Mouse (Mus musculus): ENCODE results near the gene Sox30.
A peak's percentile ranks its signal among the peaks of the same experiment; 100 is the strongest.

The Sox30 gene

GRCm38 (mm10) chr11:45976061-45976460, 4.0 kb upstream of the Sox30 start:
- Histone ChIP-seq H3K4me3 (replicated peaks; ENCODE audit: low read length) (no peak overlapping the region), H3K36me3 (ENCODE audit: insufficient read depth, low read length) (no peaks in the 10 kb centered on the region), H3K4me1 (replicated peaks; ENCODE audit: low read depth, low read length) (peaks cover 29% of the 10 kb centered on the region), H3K27me3 (ENCODE audit: insufficient read depth, low read length) (peaks cover 28% of the 10 kb centered on the region), H3K9me3 (ENCODE audit: low read length) (no peaks in the 10 kb centered on the region)
- TF ChIP-seq NANOG (IDR thresholded peaks at IDR 0.05; ENCODE audit: borderline replicate concordance, low read length) (no peak), POU5F1 (IDR thresholded peaks at IDR 0.05; ENCODE audit: borderline replicate concordance, low read length) (no peak), CTCF (conservative IDR thresholded peaks at IDR 0.05; ENCODE audit: low read length) (no peak)

DNA sequence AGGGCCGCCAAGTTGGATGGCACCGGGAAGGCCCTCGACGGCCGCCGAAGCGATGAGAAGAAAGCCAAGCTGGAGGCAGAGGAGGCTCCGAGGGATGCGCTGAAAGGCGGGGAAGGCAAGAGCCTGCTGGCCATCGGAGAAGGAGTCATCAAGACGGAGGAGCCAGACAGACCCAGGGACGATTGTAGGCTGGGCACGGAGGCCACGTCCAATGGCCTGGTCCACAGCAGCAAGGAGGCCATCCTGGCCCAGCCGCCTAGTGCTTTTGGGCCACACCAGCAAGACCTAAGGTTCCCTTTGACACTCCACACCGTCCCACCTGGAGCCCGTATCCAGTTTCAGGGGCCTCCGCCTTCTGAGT, 763 bp downstream of the Sox30 start:
- Histone ChIP-seq H3K9me3 (ENCODE audit: low read length) (no peaks in the 10 kb centered on the region), H3K4me1 (replicated peaks; ENCODE audit: low read depth, low read length) (peaks cover 32% of the 10 kb centered on the region), H3K4me3 (replicated peaks; ENCODE audit: low read length) (peak overlapping the region; percentile 72), H3K36me3 (ENCODE audit: insufficient read depth, low read length) (no peaks in the 10 kb centered on the region), H3K27me3 (ENCODE audit: insufficient read depth, low read length) (peaks cover 26% of the 10 kb centered on the region)
- TF ChIP-seq CTCF (conservative IDR thresholded peaks at IDR 0.05; ENCODE audit: low read length) = no peak
- peak; percentile 31; the same call in 1 of the 2 replicates for TF ChIP-seq POU5F1 (IDR thresholded peaks at IDR 0.05; ENCODE audit: borderline replicate concordance, low read length)

DNA sequence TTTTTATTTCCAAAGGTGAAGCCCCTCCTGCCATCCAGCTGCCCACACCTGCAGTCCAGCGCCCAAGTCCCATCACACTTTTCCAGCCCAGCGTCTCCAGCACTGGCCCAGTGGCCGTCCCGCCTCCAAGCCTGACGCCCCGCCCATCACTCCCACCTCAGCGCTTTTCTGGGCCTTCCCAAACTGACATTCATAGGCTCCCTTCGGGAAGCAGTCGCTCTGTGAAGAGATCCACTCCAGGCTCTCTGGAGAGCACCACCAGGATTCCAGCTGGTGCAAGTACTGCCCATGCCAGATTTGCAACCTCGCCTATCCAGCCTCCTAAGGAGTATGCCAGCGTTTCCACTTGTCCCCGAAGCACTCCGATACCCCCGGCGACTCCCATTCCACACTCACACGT, 11.5 kb downstream of the Sox30 start:
- Histone ChIP-seq H3K36me3 (ENCODE audit: insufficient read depth, low read length) (no peaks in the 10 kb centered on the region), H3K27me3 (ENCODE audit: insufficient read depth, low read length) (peaks cover 8% of the 10 kb centered on the region), H3K4me3 (replicated peaks; ENCODE audit: low read length) (peak overlapping the region; percentile 71), H3K9me3 (ENCODE audit: low read length) (no peaks in the 10 kb centered on the region), H3K4me1 (replicated peaks; ENCODE audit: low read depth, low read length) (peaks cover 19% of the 10 kb centered on the region)
- TF ChIP-seq NANOG (IDR thresholded peaks at IDR 0.05; ENCODE audit: borderline replicate concordance, low read length) (no peak), CTCF (conservative IDR thresholded peaks at IDR 0.05; ENCODE audit: low read length) (no peak), POU5F1 (IDR thresholded peaks at IDR 0.05; ENCODE audit: borderline replicate concordance, low read length) (no peak)

DNA sequence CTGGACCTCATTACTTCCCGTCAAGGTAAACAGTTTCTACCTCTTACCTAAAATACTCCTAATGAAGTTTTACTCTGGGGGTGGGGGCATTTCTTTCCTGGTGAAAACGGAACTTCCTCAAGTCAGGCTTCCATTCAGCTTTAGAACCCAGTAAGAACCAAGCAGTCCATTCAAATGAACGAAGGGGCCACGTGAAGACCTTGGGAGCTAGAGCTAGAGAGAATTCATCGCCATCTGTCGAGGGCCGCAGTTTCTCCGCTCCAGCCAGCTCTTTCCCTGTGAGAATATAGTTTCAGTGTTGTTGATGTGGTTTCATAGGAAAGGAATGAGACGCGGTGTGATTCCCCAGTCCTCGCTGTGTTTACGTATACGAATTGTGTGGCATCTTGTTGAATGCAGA, 12.0 kb downstream of the Sox30 start:
- no peaks in the 10 kb centered on the region for H3K36me3 ChIP-seq (ENCODE audit: insufficient read depth, low read length)

GRCm38 (mm10) chr11:46016061-46016460, 36.0 kb downstream of the Sox30 start:
- Histone ChIP-seq H3K4me3 (replicated peaks; ENCODE audit: low read length) (no peak overlapping the region), H3K36me3 (ENCODE audit: insufficient read depth, low read length) (no peaks in the 10 kb centered on the region), H3K27me3 (ENCODE audit: insufficient read depth, low read length) (no peaks in the 10 kb centered on the region), H3K9me3 (ENCODE audit: low read length) (peaks cover 28% of the 10 kb centered on the region), H3K4me1 (replicated peaks; ENCODE audit: low read depth, low read length) (peaks cover 18% of the 10 kb centered on the region)
- TF ChIP-seq CTCF (conservative IDR thresholded peaks at IDR 0.05; ENCODE audit: low read length) (peak; percentile 33), NANOG (IDR thresholded peaks at IDR 0.05; ENCODE audit: borderline replicate concordance, low read length) (no peak), POU5F1 (IDR thresholded peaks at IDR 0.05; ENCODE audit: borderline replicate concordance, low read length) (no peak)

More for the DNA sequence above, 12.0 kb downstream of the Sox30 start:
- Histone ChIP-seq H3K27me3 (ENCODE audit: insufficient read depth, low read length) (peaks cover 8% of the 10 kb centered on the region), H3K4me1 (replicated peaks; ENCODE audit: low read depth, low read length) (peaks cover 19% of the 10 kb centered on the region), H3K4me3 (replicated peaks; ENCODE audit: low read length) (peak overlapping the region; percentile 71), H3K9me3 (ENCODE audit: low read length) (no peaks in the 10 kb centered on the region)
- no peak for TF ChIP-seq POU5F1 (IDR thresholded peaks at IDR 0.05; ENCODE audit: borderline replicate concordance, low read length)
- no peak for TF ChIP-seq CTCF (conservative IDR thresholded peaks at IDR 0.05; ENCODE audit: low read length)
- no peak for TF ChIP-seq NANOG (IDR thresholded peaks at IDR 0.05; ENCODE audit: borderline replicate concordance, low read length)

- Histone ChIP-seq H3K36me3 (ENCODE audit: insufficient read depth, low read length) (no peaks in the 10 kb centered on the region), H3K4me3 (replicated peaks; ENCODE audit: low read length) (no peak overlapping the region), H3K27me3 (ENCODE audit: insufficient read depth, low read length) (peaks cover 6% of the 10 kb centered on the region; the same call in 1 of the 2 replicates), H3K9me3 (ENCODE audit: low read length) (peaks cover 14% of the 10 kb centered on the region), H3K4me1 (replicated peaks; ENCODE audit: low read depth, low read length) (peaks cover 22% of the 10 kb centered on the region)
- TF ChIP-seq CTCF (conservative IDR thresholded peaks at IDR 0.05; ENCODE audit: low read length) (no peak), NANOG (IDR thresholded peaks at IDR 0.05; ENCODE audit: borderline replicate concordance, low read length) (peak; percentile 80)
Measured at GRCm38 (mm10) chr11:46020246-46020645, 40.1 kb downstream of the Sox30 start.

DNA sequence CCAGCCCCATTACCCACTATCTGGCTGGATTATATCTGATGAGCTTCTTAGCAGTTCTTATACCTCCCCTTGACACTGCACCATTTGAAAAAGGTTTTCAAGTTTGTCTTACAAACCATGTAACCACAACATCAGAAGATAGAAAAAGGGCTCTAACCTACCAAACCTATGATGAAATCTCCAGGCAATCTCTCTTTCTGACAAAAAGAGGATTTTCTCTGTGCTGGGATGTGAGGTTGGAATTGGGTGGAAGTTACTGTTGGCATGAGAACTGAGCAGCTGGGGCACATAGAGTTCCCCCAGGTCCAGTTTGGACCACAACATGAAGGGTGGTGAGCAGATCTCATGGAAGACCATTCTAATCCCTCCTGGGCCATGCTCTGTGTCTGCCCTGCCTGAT, 41.7 kb downstream of the Sox30 start:
- peaks cover 6% of the 10 kb centered on the region; the same call in 1 of the 2 replicates for H3K27me3 ChIP-seq (ENCODE audit: insufficient read depth, low read length)
- H3K9me3 ChIP-seq (ENCODE audit: low read length) = no peaks in the 10 kb centered on the region
- H3K4me3 ChIP-seq (replicated peaks; ENCODE audit: low read length) = no peak overlapping the region
- H3K4me1 ChIP-seq (replicated peaks; ENCODE audit: low read depth, low read length) = peaks cover 24% of the 10 kb centered on the region
- H3K36me3 ChIP-seq (ENCODE audit: insufficient read depth, low read length) = no peaks in the 10 kb centered on the region
- TF ChIP-seq CTCF (conservative IDR thresholded peaks at IDR 0.05; ENCODE audit: low read length) (no peak), POU5F1 (IDR thresholded peaks at IDR 0.05; ENCODE audit: borderline replicate concordance, low read length) (no peak), NANOG (IDR thresholded peaks at IDR 0.05; ENCODE audit: borderline replicate concordance, low read length) (no peak)

DNA sequence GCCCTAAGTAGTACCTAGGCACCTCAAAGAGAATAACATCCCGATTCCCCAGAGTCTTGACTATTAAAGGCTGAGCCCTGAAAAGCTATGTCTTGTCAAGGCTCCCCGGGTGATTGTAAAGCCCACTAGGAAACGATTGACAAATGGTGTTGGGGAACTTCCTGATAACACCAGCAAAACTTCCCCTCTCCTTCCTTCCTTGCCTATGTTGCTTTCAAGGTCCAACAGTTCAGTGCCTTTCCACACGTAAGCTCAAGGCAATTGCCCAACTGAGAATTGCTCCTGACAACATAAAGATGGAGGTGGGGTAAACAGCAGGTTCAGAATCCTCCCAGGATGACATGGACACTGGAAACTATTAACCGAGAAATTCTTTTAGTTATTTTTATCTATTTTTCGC, 42.9 kb downstream of the Sox30 start:
- H3K27me3 ChIP-seq (ENCODE audit: insufficient read depth, low read length) = peaks cover 9% of the 10 kb centered on the region; the same call in 1 of the 2 replicates
- no peaks in the 10 kb centered on the region for H3K9me3 ChIP-seq (ENCODE audit: low read length)
- no peaks in the 10 kb centered on the region for H3K36me3 ChIP-seq (ENCODE audit: insufficient read depth, low read length)
- H3K4me1 ChIP-seq (replicated peaks; ENCODE audit: low read depth, low read length) = peaks cover 24% of the 10 kb centered on the region
- no peak overlapping the region for H3K4me3 ChIP-seq (replicated peaks; ENCODE audit: low read length)
- no peak for TF ChIP-seq POU5F1 (IDR thresholded peaks at IDR 0.05; ENCODE audit: borderline replicate concordance, low read length)
- no peak for TF ChIP-seq CTCF (conservative IDR thresholded peaks at IDR 0.05; ENCODE audit: low read length)
- no peak for TF ChIP-seq NANOG (IDR thresholded peaks at IDR 0.05; ENCODE audit: borderline replicate concordance, low read length)

GRCm38 (mm10) chr11:46025962-46026392, 45.9 kb downstream of the Sox30 start:
- H3K4me3 ChIP-seq (replicated peaks; ENCODE audit: low read length) = no peak overlapping the region

More at GRCm38 (mm10) chr11:46025962-46026392, 45.9 kb downstream of the Sox30 start:
- no peaks in the 10 kb centered on the region for H3K9me3 ChIP-seq (ENCODE audit: low read length)
- H3K27me3 ChIP-seq (ENCODE audit: insufficient read depth, low read length) = peaks cover 9% of the 10 kb centered on the region; the same call in 1 of the 2 replicates
- H3K36me3 ChIP-seq (ENCODE audit: insufficient read depth, low read length) = no peaks in the 10 kb centered on the region
- peaks cover 7% of the 10 kb centered on the region; the same call in 1 of the 2 replicates for H3K4me1 ChIP-seq (replicated peaks; ENCODE audit: low read depth, low read length)
- no peak for TF ChIP-seq POU5F1 (IDR thresholded peaks at IDR 0.05; ENCODE audit: borderline replicate concordance, low read length)
- TF ChIP-seq CTCF (conservative IDR thresholded peaks at IDR 0.05; ENCODE audit: low read length) = no peak

Measured in E14TG2a.4 (cell line).